Mouse (Mus musculus) ES-E14 (cell line): ENCODE results near the gene Adcy5.

Experiments
- HCFC1 ChIP-seq: IDR thresholded peaks from 2 replicates; pipeline ENCODE4 v1.6.1; 2012; ENCODE audit warnings: low read length, inconsistent platforms, borderline replicate concordance; ENCODE audit not compliant: insufficient read depth
- ZC3H11A ChIP-seq: IDR thresholded peaks from 2 replicates; pipeline ENCODE4 v1.6.1; 2012; ENCODE audit warnings: low read depth, mild to moderate bottlenecking, inconsistent platforms, low read length, borderline replicate concordance
- ZNF384 ChIP-seq: IDR thresholded peaks from 2 replicates; pipeline ENCODE4 v1.6.1; 2012; ENCODE audit warnings: low read depth, low read length, inconsistent platforms

DNA sequence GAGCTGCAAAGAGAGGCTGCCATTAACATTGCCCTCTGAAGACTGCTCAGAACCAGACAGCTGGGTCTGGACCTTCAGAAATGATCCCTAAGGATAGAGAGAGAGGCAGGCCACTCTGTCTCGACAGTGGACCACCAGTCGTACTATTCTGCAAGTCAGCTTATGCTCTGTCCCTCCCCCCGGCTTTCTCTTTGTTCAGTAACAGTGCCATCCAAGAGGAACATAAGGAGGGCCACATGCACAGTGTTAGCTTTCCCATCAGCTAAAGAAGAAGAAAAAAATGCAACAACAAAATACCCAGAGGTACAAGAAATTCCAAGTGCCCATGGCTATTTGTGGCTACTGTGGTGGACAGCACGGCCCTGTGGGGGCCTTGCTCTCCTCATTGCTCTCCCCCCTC, 78.7 kb downstream of the Adcy5 start:
- no peak for TF ChIP-seq HCFC1
- TF ChIP-seq ZC3H11A = no peak
- no peak for TF ChIP-seq ZNF384
